Mouse (Mus musculus) lung, embryonic 15.5 days (tissue): ENCODE results near the gene Nos1. TPM values are rescaled to one million over a fixed set of nuclear protein-coding genes. Genes with fewer than 3 reads are reported as not detected.

ENCODE experiments used
- ATAC-seq: fragments of 200-750 bp; cut with Nextera tagmentation; 2 replicates; pipeline ENCODE4 v1.8.0; 2017; ENCODE audit warnings: moderate number of reproducible peaks, borderline replicate concordance; ENCODE audit not compliant: low FRiP score, low TSS enrichment; ENCODE audit errors: extremely low read depth
- H3K27ac ChIP-seq: fragments of 300-500 bp; sonication (generic); 2 replicates; pipeline ENCODE4 v1.5.1; 2015; ENCODE audit warnings: moderate library complexity, mild to moderate bottlenecking, inconsistent platforms
- H3K27me3 ChIP-seq: fragments of 300-500 bp; sonication (generic); 2 replicates; pipeline ENCODE4 v1.6.1; 2015; ENCODE audit warnings: inconsistent platforms
- H3K36me3 ChIP-seq: fragments of 300-500 bp; sonication (generic); 2 replicates; pipeline ENCODE4 v1.6.1; 2015; ENCODE audit warnings: inconsistent platforms
- H3K4me1 ChIP-seq: fragments of 300-500 bp; sonication (generic); 2 replicates; pipeline ENCODE4 v1.6.1; 2015; ENCODE audit warnings: inconsistent platforms
- H3K4me2 ChIP-seq: fragments of 300-500 bp; sonication (generic); 2 replicates; pipeline ENCODE4 v1.6.1; 2015; ENCODE audit warnings: inconsistent platforms, mild to moderate bottlenecking, moderate library complexity
- H3K4me3 ChIP-seq: fragments of 300-500 bp; sonication (generic); 2 replicates; pipeline ENCODE4 v1.5.1; 2015; ENCODE audit warnings: mild to moderate bottlenecking, inconsistent platforms
- H3K9ac ChIP-seq: fragments of 300-500 bp; sonication (generic); 2 replicates; pipeline ENCODE4 v1.6.1; 2015; ENCODE audit warnings: inconsistent platforms
- H3K9me3 ChIP-seq: fragments of 300-500 bp; sonication (generic); 2 replicates; pipeline ENCODE4 v1.6.1; 2016; ENCODE audit warnings: inconsistent platforms
- WGBS: fragments of 180-500 bp; shearing (Covaris S2); methylation state at CpG from one replicate; pipeline ENCODE4 v1.1.7; 2015; 5-methylcytosine and 5-hydroxymethylcytosine counted together
- polyA plus RNA-seq: library from polyadenylated mRNA; unstranded; fragments of >200 nt; fragmentation: Nextera tagmentation; extraction: Ambion mirVana; gene quantifications from 2 replicates; pipeline ENCODE4 v1.2.1, GENCODE M21; 2015

Gene Nos1
- polyA plus RNA-seq, 1 experiment from 2014 or later = 0.11 TPM

DNA sequence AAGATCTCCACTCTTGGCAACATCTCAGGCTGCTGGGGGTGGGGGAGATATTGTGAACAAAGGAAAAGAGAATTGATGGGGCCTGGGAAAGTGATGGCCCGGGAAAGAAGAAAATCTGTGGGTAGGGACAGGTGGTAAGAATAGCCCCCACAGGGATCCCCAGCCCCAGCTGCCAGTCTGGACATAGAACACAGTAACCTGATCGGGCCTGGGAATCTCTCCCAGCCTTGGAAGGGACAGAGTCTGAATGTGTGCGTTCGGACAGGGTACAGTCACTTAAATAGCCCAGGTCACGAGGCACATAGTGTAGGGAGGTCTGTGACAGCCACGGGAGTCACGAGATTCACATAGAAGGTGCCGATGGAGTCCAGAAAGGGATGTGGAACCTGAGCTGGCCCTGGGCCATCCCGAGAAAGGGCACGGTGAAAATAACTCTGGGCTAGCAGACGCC, 21.3 kb downstream of the Nos1 start:
- H3K9me3 ChIP-seq = no peaks in the 10 kb centered on the region
- 73% methylated on average over 11 of the region's 11 CpGs for WGBS

DNA sequence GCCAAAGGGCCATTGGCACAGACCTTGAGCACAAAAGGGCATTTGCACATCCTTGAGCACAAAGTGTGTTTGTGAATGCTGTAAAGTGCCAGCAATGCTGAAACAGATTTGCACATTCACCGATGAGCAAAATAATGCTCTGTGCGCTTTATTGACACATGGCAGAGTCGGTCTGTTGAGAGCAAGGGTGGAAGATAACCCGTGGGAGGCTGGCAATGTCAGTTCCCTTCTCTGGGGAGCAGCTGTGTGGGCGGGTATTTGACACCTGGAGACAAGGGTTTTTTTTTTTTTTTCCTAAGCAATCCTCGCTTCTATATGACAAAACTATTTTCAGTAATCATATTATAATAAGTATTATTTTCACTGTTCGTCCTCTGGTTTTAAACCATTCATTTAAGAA, 22.7 kb downstream of the Nos1 start:
- ATAC-seq = no peak
- H3K4me3 ChIP-seq = no peak overlapping the region
- H3K4me1 ChIP-seq = no peaks in the 10 kb centered on the region
- no peaks in the 10 kb centered on the region for H3K9me3 ChIP-seq
- 57% methylated on average over 7 of the region's 7 CpGs for WGBS
- H3K4me2 ChIP-seq = no peak overlapping the region
- no peaks in the 10 kb centered on the region for H3K27me3 ChIP-seq
- H3K36me3 ChIP-seq = no peaks in the 10 kb centered on the region
- no peak overlapping the region for H3K27ac ChIP-seq
- H3K9ac ChIP-seq = no peak overlapping the region

More for the DNA sequence above, 21.3 kb downstream of the Nos1 start:
- no peak overlapping the region for H3K27ac ChIP-seq
- H3K4me1 ChIP-seq = no peaks in the 10 kb centered on the region
- no peaks in the 10 kb centered on the region for H3K36me3 ChIP-seq
- H3K9ac ChIP-seq = no peak overlapping the region
- no peak overlapping the region for H3K4me2 ChIP-seq
- H3K4me3 ChIP-seq = no peak overlapping the region
- no peaks in the 10 kb centered on the region for H3K27me3 ChIP-seq
- no peak for ATAC-seq

DNA sequence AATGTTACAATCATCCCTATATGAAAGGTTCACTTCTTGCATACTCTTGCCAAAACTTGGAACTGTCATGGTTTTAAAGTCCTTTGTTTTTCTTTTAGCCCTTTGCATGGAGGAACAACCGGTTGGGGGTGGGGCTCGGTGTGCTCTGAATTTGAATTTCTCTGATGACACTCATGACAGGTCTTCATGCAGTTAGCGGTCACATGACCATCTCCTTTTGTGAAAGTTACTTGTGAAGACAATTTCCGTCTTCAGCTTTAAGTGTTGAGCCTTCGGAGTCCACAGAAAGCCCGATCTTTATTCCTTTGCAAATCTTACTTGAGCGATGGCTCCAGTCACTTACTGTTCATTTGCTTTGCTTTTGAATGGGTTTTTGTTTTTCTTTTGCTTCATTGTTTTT, 30.1 kb downstream of the Nos1 start:
- WGBS = 84% methylated on average over 7 of the region's 7 CpGs
- H3K9me3 ChIP-seq = no peaks in the 10 kb centered on the region
- H3K4me1 ChIP-seq = no peaks in the 10 kb centered on the region
- no peak overlapping the region for H3K9ac ChIP-seq
- H3K36me3 ChIP-seq = no peaks in the 10 kb centered on the region
- H3K4me2 ChIP-seq = no peak overlapping the region
- no peak overlapping the region for H3K4me3 ChIP-seq
- no peaks in the 10 kb centered on the region for H3K27me3 ChIP-seq
- no peak for ATAC-seq
- no peak overlapping the region for H3K27ac ChIP-seq

DNA sequence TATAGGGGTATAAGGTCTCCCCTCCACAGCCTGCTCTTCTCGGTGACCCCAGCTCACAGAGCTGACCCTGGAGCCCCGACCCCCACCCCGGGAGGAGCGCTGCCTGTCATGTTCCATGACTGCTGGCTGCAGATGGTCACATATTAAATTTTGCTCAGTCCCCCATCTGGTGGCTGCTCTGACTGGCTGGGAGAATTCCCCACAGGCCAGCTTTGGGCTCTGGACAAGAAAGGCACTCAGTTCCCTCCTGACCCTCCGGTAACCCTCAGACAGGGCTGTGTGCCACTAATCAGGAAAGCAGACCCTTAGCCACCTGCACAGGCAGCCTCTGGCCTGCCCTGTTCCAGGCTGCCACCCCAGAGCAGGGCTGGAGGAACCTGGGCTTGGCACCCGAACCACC, 38.0 kb downstream of the Nos1 start:
- Histone ChIP-seq H3K4me1 (no peaks in the 10 kb centered on the region), H3K4me2 (no peak overlapping the region), H3K9ac (no peak overlapping the region), H3K27ac (no peak overlapping the region), H3K9me3 (no peaks in the 10 kb centered on the region), H3K36me3 (no peaks in the 10 kb centered on the region), H3K27me3 (no peaks in the 10 kb centered on the region), H3K4me3 (no peak overlapping the region)
- 79% methylated on average over 6 of the region's 6 CpGs for WGBS
- ATAC-seq = no peak

DNA sequence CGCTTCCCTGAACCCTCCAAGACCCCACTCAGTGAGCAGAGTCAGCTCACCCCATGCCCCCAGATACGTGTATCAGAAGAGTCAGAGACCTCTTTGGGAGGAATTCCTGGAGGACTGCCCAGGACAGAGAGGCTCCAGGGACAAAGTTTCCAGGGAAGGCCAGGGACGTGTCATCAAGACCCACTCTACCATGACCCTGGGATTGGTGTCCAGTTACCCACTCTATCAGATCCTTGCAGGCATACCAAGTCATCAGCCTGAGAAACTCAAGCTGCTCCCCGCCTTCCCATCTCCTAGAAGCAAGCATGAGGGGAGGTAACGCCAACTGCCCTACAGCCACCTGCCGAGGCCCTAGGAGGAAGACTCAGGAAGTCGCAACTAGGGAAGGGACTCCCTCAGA, 39.6 kb downstream of the Nos1 start:
- H3K36me3 ChIP-seq = no peaks in the 10 kb centered on the region
- WGBS = 45% methylated on average over 7 of the region's 7 CpGs

DNA sequence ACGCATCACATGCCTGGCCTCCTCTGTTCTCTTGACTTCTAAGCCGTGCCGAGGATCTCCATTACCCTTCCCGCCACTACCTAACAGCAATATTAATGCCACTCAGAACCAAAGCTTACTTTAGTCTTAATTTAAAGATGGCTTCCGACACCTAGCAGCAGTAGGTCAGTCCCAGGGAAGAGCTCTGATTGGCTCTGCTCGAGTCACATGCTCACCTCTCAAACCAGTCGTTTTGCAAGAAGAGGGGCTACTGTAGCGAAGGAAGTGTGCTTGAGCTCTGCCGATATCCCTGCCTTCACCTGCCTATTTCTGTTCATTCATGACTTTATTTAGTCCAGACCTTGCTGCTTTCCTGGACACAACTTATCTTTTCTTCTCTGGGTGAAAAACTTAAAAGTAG, 43.0 kb downstream of the Nos1 start:
- H3K9ac ChIP-seq = no peak overlapping the region
- H3K4me3 ChIP-seq = no peak overlapping the region
- H3K4me2 ChIP-seq = no peak overlapping the region
- no peak for ATAC-seq
- no peak overlapping the region for H3K27ac ChIP-seq
- H3K27me3 ChIP-seq = no peaks in the 10 kb centered on the region
- no peaks in the 10 kb centered on the region for H3K4me1 ChIP-seq
- no peaks in the 10 kb centered on the region for H3K9me3 ChIP-seq
- H3K36me3 ChIP-seq = no peaks in the 10 kb centered on the region
- 89% methylated on average over 9 of the region's 9 CpGs for WGBS

More for the DNA sequence above, 39.6 kb downstream of the Nos1 start:
- Histone ChIP-seq H3K27ac (no peak overlapping the region), H3K4me1 (no peaks in the 10 kb centered on the region), H3K27me3 (no peaks in the 10 kb centered on the region), H3K4me3 (no peak overlapping the region), H3K4me2 (no peak overlapping the region), H3K9me3 (no peaks in the 10 kb centered on the region), H3K9ac (no peak overlapping the region)
- ATAC-seq = no peak

DNA sequence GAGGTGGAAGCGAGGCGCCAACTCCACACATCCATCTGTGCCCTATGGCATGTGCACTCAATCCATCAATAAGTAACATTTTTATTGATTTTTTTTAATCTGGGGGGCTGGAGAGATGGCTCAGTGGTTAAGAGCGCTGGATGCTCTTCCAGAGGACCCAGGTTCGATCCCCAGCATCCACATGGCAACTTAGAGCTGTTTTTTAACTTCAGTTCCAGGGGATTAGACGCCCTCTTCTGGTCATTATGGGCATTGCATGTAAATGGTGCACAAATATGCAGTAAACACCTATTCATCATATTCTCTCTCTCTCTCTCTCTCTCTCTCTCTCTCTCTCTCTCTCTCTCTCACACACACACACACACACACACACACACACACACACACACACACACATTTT, 43.7 kb downstream of the Nos1 start:
- ATAC-seq = no peak
- Histone ChIP-seq H3K4me1 (no peaks in the 10 kb centered on the region), H3K27ac (no peak overlapping the region), H3K27me3 (no peaks in the 10 kb centered on the region), H3K9ac (no peak overlapping the region), H3K36me3 (no peaks in the 10 kb centered on the region), H3K4me3 (no peak overlapping the region), H3K4me2 (no peak overlapping the region), H3K9me3 (no peaks in the 10 kb centered on the region)
- WGBS = 77% methylated on average over 5 of the region's 5 CpGs

DNA sequence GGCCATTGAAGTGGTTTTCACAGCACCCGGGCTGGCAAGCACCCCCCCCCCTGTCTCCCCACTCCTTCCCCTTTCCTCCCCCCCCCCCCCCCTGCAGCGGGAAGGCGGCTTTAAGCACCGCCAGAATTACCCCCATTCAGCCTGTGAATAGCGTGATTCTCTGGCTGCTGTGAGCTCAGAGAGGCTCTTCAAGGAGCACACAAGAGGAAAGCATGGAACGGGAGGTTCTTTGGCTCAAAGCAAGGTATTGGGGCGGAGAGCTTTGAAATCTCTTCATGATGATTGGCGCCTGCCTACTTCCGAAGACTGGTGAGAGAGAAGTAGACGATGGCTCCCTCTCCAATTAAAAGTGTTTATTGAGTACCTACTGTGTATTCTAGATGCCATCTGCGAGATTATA, 44.5 kb downstream of the Nos1 start:
- Histone ChIP-seq H3K27me3 (no peaks in the 10 kb centered on the region), H3K9me3 (no peaks in the 10 kb centered on the region), H3K36me3 (no peaks in the 10 kb centered on the region), H3K27ac (no peak overlapping the region), H3K4me1 (no peaks in the 10 kb centered on the region), H3K4me2 (no peak overlapping the region), H3K4me3 (no peak overlapping the region), H3K9ac (no peak overlapping the region)
- ATAC-seq = no peak
- WGBS = 55% methylated on average over 10 of the region's 11 CpGs

DNA sequence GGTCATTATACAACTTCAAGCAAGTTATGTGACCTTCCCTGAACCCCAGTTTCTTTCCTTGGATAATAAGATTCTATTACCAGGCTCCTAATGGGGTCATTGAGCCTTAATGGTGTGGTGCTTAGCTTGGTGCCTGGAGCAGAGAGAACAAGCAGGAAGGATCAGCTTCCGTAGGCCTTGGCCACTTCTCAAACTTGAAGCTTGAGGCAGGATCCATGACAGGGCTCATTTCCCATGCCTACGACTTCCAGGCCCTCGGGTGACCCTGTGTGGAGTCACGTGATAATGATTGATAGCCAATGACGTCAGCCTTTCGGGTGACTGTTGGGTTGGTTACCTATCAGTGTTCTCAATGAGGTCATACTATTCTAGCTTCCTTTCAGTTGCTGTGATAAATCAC, 46.5 kb downstream of the Nos1 start:
- no peak for ATAC-seq
- Histone ChIP-seq H3K9me3 (no peaks in the 10 kb centered on the region), H3K27ac (no peak overlapping the region), H3K27me3 (no peaks in the 10 kb centered on the region), H3K4me2 (no peak overlapping the region), H3K4me3 (no peak overlapping the region), H3K4me1 (no peaks in the 10 kb centered on the region), H3K36me3 (no peaks in the 10 kb centered on the region), H3K9ac (no peak overlapping the region)
- WGBS = 64% methylated on average over 6 of the region's 6 CpGs

DNA sequence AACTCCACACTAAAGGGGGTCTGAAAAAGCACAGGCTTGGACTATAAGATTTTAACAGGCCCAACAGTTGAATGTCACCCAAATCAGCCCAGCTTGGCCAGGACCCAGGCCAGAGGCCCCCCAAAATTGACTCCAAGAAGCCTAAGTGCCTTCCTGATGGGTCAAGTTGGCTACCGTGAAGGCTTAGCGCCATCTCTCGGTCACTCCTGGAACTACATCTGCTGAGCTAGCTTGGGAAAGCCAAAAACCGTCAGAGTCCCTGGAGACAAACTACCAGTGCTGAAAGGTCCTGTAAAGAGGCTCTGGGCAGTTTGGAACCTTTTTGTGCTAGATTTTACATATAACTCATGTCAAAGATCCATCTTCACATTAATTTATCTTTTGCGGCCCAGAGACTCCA, 56.1 kb downstream of the Nos1 start:
- no peak overlapping the region for H3K27ac ChIP-seq
- H3K36me3 ChIP-seq = no peaks in the 10 kb centered on the region
- ATAC-seq = no peak
- WGBS = 8% methylated on average over 5 of the region's 5 CpGs
- H3K4me3 ChIP-seq = no peak overlapping the region
- no peaks in the 10 kb centered on the region for H3K9me3 ChIP-seq
- no peak overlapping the region for H3K4me2 ChIP-seq
- no peak overlapping the region for H3K9ac ChIP-seq
- peaks cover 47% of the 10 kb centered on the region for H3K27me3 ChIP-seq
- peaks cover 4% of the 10 kb centered on the region; the same call in 1 of the 2 replicates for H3K4me1 ChIP-seq

DNA sequence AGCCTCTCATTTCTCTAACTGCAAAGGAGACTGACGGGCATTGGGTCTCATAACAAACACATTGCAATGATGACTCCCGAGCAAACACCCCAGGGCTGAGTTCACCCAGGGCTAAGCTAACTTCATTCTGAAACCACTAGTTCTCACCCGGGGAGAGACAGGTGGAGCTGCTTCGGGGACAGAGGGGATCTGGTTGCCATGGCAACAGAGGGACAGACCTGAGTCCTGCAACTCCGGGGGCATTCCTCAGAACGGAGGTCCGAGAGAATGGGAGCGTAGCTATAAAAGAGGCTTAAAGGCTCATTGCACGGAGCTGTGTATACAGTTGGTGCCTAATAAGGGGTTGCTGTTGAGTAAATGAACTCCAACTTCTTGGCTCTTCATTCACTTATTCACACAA, 56.9 kb downstream of the Nos1 start:
- 26% methylated on average over 9 of the region's 9 CpGs for WGBS
- H3K4me1 ChIP-seq = peaks cover 7% of the 10 kb centered on the region; the same call in 1 of the 2 replicates
- no peak for ATAC-seq
- H3K9me3 ChIP-seq = no peaks in the 10 kb centered on the region
- H3K27ac ChIP-seq = no peak overlapping the region
- peaks cover 55% of the 10 kb centered on the region for H3K27me3 ChIP-seq
- no peak overlapping the region for H3K9ac ChIP-seq
- H3K4me2 ChIP-seq = no peak overlapping the region
- H3K4me3 ChIP-seq = no peak overlapping the region
- no peaks in the 10 kb centered on the region for H3K36me3 ChIP-seq

DNA sequence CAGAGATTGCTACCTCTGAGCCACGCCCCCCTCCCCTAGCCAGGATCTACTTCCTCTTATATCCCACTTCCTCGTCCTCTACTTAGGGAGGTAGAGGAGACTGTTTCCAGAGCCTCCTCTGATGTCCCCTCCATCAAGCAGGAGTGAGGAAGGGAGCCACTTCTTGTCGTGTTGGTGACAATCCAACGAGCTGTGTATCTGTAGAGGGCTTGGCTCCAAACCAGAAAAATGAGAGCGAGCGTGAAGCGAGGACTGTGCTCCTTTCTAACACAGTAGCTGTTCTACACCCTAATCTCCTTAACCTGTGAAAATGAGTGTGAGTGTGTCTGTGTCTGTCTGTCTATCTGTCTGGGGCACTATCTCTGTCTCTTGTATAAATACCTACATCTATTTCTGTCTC, 58.7 kb downstream of the Nos1 start:
- ATAC-seq = no peak
- WGBS = 42% methylated on average over 7 of the region's 7 CpGs
- H3K27me3 ChIP-seq = peaks cover 73% of the 10 kb centered on the region
- no peak overlapping the region for H3K4me2 ChIP-seq
- H3K4me1 ChIP-seq = peaks cover 7% of the 10 kb centered on the region; the same call in 1 of the 2 replicates
- no peaks in the 10 kb centered on the region for H3K9me3 ChIP-seq
- no peak overlapping the region for H3K4me3 ChIP-seq
- no peak overlapping the region for H3K27ac ChIP-seq
- no peaks in the 10 kb centered on the region for H3K36me3 ChIP-seq
- H3K9ac ChIP-seq = no peak overlapping the region

DNA sequence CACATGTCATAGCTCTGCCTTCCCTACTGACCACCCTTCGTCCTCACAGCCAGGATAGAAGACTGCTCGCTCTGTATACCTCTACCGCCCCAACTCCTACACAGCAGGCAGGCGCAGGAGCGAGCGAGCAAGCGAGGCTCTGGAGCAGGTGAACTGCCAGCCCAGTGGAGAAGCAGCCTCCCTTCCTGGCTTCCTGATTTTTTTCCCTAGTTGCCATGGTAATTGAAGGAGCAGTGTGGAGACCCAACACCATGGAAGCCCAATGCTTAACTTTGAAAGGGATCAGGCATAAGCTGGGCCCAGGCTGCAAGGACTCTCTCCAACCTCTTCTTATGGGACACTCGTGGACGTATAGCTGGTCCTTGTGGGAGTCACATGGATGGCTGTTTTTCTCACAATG, 59.4 kb downstream of the Nos1 start:
- no peak overlapping the region for H3K27ac ChIP-seq
- H3K4me1 ChIP-seq = peaks cover 7% of the 10 kb centered on the region; the same call in 1 of the 2 replicates
- no peak for ATAC-seq
- WGBS = 48% methylated on average over 9 of the region's 9 CpGs
- no peaks in the 10 kb centered on the region for H3K9me3 ChIP-seq
- H3K9ac ChIP-seq = no peak overlapping the region
- no peaks in the 10 kb centered on the region for H3K36me3 ChIP-seq
- no peak overlapping the region for H3K4me3 ChIP-seq
- H3K4me2 ChIP-seq = no peak overlapping the region
- H3K27me3 ChIP-seq = peaks cover 78% of the 10 kb centered on the region
